Mouse (Mus musculus): ENCODE results near the gene Micall1.

Gene Micall1

DNA sequence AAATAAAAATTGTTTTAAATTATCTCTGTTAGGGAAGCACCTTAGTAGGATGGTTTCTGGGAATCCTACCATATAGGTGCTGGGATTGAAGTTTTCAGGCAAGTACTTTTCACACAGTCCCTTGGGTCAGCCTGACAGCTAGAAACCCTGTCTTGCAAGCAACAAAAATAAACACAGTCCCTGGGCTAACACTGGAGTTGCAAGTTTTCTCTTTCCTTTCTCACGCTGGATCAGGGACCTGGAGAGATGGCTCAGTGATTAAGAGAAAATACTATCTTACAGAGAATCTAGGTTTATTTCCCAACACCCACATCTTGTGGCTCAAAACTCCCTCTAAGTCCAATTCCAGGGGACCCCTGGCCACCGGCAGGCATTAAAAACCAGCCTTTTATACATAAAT, 11.6 kb upstream of the Micall1 start:
- no peak for DNase-seq (ENCODE audit: low spot score)

DNA sequence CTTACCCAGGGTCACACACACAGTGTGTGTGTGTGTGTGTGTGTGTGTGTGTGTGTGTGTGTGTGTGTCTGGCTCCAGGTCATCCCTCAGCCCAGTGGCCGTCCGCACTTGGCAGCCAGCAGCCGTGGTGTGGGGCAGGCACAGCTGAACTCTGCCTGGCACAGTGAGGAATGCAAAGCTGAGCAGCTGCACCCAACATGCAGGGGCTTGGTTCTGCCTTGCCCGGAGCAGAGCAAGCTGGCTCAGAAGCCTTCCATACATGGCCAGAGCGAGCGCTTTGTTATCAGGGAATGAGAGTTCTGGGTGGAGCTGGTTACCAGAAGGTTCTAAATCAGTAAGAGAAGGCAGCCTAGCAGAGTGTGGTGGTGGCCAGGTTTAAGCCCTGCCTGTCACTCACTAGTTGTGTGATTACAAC, 11.1 kb upstream of the Micall1 start:
- peak; percentile 80 for DNase-seq (ENCODE audit: low spot score)

DNA sequence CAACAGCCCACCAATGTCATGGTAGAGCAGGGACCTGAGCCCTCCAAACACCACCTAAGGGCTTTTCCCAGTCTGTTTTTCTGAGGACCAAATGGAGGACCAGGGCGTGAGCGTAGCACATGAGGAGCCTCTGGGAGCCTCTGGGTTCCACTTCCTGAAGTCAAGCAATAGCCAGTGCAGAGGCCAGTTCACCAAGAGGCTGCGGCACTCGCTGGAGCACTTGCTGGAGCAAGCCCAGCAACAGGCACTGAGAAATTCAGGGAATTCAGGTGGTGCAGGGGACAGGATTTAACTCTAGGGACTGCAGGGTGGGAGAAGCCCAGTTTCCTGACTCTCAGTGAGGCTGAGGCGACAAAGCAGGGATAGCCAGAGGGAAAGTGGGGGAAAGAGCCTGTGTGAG, 10.5 kb upstream of the Micall1 start:
- no peak for DNase-seq (ENCODE audit: low spot score)

DNA sequence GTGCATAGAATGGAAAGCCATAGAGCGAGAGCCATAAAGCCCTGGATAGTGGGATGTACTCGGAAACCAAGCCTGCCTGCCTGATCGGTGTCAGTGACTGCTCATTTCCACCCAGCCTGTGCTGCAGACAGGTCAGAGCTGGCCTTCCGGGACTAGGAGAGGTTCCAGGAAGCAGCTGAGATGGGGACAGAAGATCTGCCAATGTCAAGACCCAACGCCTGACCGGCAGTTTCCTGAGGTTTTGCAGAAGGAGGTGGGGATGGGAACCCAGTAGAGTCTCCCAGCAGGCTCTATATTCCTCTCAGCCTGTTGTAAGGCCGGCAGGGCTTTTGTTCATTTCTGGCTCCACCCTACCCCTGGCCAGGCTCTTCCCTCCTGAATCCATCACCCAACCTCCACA, 9.8 kb upstream of the Micall1 start:
- DNase-seq (ENCODE audit: low spot score), result no peak

DNA sequence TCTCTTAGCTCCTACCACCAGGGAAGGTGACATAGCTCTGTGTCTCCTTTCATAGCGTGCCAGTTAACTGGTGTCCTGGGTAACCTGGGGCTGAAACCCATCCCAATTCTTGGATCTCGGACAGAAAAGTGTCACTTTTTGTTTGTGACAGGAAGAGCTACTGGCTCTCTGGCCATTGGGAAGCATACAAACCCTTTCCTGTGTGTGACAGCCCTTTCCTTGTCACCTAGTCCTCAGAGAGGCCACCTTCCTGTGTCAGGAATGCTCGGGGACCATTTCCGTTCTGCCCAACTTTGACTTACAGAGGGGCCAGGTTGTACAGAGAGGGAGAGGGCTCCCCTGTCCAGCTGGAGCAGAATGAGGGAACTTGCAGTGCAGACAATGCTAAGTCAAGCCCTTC, 9.2 kb upstream of the Micall1 start:
- no peak for DNase-seq (ENCODE audit: low spot score)

DNA sequence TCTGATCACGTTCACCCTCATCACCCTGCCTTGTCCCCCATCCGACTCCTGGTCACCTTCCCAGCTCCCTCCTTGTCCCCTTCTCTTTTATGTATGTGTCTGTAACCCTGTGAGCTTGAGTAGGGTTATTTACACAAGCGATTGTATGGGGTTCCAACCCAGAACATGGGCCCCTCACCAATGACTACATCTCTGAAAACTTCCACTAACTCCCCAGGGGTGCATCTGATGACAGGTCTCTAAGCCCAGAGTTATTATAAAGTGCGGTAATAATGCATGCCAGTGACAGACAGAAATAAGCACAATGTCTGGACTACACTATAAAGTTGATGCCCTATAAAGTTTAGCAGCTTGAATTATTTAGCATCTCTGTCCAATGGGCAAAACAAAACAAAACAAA, 8.3 kb upstream of the Micall1 start:
- no peak for DNase-seq (ENCODE audit: low spot score)

DNA sequence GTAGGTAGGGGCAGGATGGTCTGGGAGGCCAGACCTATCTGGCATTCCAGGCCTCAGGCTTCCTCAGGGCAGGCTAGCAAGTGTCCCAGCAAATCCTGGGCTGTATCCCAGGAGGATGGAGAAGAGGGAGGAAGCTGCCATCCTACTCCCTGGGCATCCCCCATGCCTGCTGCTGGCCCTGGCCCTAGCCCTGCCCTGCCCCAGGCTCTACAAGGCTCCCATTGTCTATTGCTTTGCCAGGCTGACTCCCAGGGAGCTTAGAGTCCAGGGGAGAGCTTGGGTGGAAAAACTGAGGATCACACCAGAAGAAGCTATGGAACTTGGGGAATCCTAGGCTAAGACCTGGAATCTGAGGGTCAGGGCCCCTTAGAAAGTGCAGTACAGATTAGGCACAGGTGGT, 7.2 kb upstream of the Micall1 start:
- no peak for DNase-seq (ENCODE audit: low spot score)

DNA sequence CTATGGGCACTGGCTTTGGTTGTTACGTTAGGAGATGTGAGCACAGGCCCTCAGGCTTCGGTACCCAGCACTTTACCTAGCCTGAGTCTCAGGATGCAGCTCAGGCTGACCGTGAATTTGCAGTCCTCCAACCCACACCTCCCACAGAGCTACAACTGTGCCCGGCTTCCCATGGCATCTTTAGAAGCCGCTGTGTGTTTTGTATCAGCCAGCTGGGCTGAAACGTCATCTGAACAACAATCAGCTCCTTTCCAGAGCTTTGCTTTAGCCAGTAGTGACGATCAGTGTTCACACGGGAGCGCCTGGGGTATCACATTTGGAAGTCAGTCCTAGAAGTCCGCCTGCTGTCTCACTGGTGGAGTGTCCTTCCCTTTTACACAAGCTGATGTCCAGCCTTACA, 5.4 kb upstream of the Micall1 start:
- no peak for DNase-seq (ENCODE audit: low spot score)

DNA sequence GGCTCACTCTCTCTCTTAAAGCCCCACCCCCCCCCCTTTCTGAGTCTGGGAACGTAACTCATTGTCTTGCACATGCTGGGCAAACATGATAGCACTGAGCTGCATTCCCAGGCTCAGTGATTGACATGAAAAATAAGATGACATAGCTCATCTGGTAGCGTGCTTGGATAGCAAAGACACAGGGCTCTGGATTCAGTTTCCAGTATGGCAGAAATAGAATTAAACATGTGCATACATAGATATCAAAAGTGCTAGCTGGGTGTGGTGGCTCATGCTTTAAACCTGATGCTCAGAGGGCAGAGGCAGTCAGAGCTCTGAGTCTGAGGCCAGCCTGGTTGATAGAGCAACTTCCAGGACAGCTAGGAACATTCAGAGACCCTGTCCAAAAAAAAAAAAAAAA, 2.9 kb upstream of the Micall1 start:
- DNase-seq (ENCODE audit: low spot score), result no peak

DNA sequence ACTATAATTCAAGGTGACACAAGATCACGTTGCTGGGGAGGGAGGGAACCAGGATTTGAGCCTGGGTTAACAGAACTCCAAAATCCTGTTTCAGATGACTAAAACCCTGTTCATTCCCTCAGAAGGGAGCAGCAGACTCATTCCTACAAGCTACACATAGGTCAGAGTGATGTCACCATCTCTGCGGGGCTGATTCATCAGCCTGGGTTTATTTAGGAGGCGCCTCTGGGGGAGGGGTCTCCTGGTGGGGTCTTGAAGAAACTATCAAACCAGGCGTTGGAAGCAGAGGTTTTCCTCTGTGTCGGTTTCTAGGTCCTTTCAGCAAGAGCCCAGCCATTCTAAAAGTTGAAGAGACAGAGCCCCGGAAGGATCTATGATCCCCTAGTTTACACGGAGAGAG, 732 bp upstream of the Micall1 start:
- peak; percentile 58 for DNase-seq (ENCODE audit: low spot score)

DNA sequence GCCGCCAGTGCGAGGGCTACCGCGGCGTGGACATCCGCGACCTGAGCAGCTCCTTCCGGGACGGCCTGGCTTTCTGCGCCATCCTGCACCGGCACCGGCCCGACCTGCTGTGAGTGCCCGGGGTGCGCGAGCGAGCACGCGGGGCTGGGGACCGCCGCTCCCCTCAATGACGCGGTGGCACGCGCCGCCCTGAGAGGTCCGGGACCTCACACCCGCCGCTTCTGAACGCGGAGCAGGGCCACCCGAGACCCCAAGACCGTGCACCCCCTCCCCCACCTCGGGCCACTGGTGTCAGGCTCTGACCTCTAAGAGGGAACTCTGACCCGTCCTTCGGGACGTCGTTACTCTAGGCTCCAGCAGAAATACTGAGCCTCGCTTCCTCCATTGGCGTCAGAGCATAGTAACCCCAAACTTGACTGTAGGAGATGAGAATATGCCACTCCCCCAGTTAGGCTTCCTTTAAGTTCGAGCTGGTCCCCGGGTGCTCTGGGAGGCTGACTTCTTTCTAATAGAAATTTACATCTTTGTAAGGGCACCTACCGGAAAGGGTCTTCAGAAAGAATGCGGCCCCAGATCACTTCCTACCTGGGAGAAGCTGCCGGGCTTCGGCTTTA, 730 bp downstream of the Micall1 start:
- peak; percentile 30 for DNase-seq (ENCODE audit: low spot score)

DNA sequence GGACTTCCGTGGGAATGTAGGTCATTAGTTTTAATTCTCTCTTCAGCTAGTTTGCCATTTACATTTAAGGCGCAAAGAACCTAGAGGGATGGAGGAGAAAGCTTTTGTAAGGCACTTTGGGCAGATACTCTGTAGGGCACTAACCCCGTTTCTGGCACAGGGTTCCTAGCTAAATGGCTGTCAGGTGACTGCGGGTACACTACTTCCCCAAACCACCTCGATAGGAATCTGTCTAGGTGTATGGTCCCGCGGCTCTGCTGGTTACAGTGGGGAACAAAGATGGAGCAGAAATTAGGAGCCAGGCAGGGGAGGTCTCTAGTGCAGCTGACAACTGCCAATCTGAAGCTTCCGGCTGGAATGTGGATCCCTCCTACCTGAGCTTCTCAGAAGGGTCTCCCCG, 1.3 kb downstream of the Micall1 start:
- no peak for DNase-seq (ENCODE audit: low spot score)

DNA sequence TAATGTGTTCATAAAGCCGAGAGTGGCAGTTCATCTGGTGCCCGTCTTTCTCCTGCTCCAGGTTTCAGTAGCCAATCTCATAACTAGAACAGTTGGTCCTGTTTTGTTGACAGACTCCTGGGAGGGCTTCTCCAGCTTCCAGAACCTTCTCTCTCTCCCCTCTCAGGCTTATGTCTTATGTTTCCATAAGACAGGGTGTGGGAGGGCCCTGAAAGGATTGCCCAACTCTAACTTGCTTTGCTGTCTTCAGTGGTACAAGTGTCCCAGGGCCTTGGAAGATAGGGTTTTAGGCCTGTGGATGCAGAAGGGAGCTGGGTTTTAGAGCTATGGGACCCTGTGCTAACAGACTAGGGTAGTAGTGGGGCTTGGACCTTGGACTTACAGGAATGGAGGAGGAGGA, 1.8 kb downstream of the Micall1 start:
- DNase-seq (ENCODE audit: low spot score), result no peak

DNA sequence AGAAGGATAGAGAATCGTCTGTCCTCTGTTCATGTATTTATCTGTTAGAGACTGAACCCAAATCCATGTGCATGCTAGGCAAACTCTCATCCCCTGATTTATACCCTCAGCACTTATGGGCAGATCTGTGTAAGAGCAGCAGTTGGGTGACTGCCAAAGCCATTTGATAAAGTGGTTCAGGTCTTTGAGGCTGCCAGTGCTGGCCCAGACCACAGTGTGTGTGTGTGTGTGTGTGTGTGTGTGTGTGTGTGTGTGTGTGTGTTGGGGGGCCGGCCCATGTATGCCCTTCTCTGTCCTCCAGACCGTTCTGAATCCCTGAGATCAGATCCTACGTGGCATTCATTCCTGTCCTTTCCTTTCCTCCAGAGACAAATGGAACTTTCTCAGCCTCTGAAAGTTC, 3.1 kb downstream of the Micall1 start:
- peak; percentile 46 for DNase-seq (ENCODE audit: low spot score)

DNA sequence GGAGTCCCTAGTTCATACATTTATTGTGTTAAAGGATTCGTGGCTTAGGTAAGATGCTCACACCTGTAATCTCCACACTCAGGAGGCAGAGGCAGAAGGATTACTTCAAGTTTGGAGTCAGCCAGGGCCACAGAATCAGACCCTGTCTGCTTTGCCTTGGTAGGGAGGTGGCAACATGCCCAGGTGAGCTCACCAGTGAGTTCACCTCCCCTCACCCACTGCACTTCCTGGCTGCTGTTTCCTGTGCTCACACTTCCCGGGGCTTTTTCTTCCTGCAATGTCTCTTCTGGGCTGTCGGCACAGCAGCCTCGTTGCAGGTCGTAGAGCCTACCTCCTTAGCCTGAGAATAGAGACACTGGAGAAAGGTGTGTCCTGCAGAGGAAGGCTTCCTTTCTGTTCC, 6.6 kb downstream of the Micall1 start:
- no peak for DNase-seq (ENCODE audit: low spot score)

DNA sequence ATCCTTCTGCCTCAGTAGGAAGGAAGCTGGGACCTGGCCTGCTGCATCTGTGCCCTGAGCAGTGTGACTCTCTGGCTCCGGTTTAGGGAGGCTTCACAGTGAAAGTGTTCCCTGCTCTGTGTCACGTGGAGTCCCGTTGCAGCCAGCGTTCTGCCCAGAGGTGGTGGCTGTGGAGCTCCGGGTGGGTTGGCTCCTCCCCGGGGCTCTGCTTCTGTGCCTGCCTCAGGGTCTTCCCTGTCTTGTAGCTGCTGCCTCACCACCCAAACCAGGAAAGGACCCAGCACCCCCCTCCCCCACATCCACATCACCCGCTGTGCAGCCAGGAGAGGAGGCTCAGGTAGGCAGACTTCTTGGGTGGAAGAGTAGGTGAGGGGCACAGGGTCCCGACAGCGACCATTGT, 10.8 kb downstream of the Micall1 start:
- no peak for DNase-seq (ENCODE audit: low spot score)

DNA sequence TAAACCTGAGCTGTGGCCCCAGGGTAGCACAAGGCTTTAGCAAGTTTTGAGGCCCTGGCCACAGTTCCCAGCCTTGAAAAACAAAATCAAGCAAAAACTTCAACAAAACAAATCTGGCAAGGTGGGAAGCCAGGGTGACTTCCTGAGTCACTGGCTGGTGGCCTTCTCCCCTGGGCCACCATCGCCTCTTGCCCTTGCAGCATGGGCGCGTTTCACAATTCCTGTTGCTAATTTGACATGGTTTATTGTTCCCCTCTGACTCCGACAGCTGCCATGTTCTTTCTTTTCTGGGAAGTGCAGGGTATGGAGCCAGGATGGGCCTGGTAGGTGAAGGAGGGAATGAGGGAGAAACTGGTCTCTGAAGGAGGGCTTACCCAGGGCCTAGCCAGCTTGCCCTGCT, 13.4 kb downstream of the Micall1 start:
- DNase-seq (ENCODE audit: low spot score), result peak; percentile 79

DNA sequence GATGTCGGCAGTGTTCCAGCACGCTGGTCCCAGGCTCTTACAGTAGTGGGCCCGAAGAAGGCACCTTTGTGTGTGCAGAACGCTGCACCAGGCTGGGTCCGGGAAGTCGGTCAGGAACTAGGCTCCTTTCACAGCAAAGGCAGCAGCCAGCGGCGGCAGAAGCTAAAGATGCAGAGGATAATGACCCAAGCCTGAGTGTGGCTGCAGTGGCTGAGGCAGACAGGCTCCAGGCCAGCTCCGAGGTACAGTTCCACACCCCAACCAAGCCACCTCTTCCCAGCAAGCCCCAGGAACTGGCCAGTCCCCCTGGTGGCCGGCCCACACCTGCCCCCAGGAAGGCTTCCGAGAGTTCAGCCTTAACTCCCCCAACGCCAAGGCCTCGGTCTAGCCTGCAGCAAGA, 13.8 kb downstream of the Micall1 start:
- no peak for DNase-seq (ENCODE audit: low spot score)

DNA sequence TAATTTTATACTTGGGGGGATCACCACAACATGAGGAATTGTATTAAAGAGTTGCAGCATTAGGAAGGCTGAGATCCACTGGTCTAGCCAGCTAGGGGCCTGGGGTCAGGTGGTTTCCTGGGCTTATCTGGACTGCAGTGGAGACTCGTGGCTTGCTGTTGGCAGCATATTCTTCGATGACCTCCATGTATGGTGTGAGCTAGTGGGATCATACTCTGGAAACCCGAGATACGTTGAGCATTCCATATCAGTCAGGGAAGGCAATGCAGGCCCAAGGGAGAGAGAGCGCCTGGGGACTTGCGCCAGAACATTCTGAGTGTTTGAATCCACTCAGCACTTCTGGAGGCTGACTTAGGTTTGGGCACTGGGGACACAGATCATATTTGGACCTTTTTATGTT, 15.1 kb downstream of the Micall1 start:
- DNase-seq (ENCODE audit: low spot score), result no peak

DNA sequence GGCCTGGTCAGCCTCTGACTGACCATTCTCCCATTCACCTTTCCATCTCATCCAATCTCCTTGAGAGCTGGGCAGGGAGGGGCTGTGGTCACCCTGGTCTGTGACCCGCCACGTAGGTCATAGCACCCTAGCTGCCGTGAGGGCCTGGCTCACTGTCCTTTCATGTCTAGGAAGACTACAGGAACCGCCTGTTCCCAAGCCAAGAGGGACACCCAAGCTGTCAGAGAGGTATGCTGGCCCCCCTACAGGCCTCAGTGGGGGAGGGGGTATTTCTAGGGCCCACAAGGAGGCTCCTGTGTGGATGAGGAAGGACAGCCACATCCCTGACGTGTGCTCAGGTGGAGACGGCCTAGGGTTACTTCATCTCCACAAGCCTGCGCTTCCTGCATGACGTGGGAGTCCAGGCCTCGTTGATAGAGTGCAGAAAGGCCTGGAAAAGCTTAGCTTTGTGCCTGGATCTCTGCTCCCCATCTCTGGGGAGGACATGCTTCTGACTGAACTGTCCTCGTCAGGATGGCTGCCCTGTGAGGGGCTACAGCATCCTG, 15.7 kb downstream of the Micall1 start:
- DNase-seq (ENCODE audit: low spot score), result no peak

DNA sequence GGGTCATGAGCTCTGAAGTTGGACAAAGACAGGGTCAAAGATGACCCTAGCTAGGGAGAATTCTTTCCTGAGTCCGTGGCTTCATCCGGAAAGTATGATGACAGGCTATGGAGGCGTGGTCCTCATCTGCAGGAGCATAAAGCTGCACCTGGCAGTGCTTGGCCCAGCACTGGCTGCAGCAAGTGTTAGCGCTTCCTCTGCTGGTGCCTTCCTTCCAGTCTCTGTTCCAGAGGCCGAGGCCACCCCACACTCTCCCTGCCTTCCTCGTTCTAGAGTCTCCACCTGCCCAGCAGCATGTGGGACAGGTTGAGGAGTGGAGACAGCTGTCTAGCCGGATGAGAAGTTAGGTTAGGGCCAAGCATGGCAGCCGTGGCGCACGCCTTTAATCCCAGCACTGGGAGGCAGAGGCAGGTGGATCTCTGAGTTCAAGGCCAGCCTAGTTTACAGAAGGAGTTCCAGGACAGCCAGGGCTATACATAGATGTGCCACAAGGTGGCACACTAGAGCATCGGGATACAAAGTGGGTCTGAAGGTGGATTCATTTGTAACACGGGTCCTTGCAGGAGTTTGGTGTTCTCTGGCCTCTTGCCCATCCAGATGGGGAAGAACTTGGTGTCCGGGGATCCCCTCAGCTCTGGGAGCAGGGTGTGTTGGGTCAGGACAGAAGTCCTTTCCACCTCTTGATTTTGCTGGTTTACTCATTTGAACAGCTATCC, 17.7 kb downstream of the Micall1 start:
- DNase-seq (ENCODE audit: low spot score), result peak; percentile 53

DNA sequence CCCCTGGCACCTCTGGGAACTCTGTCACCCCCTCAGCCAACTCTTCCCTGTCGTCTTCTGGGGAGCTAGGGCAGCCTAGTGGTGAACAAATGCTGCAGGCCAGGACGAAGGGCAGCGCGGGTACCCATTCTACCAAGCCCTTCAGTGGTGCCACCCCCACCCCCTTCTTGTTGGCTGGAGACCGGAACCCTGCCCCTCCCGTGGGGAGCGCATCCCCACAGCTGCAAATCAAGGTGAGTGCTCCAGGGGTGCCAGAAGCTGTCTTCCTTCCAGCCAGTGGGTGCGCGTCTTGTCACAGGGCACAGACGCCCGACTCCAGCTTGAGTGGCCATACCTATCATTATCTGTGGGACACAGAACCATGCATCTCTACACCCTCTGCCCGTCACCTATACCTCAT, 18.4 kb downstream of the Micall1 start:
- no peak for DNase-seq (ENCODE audit: low spot score)

DNA sequence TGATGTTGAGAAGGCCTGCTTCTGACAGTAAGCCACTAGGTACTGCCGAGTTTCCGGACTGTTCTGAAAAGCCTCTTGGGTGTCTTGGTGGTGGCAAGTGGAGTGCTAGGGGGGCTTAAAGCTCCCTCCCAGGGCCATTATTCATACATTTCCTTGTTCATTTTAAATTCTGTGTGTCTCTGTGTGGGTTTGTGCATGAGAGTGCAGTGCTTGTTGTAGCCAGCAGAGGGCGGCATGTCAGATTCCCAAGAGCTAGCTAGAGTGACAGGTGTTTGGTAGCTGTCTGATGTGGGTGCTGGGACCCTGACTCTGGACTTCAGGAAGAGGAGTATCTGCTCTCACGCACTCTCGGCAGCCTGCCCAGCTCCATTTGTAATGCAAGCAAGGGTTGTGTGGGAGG, 19.5 kb downstream of the Micall1 start:
- DNase-seq (ENCODE audit: low spot score), result no peak

DNA sequence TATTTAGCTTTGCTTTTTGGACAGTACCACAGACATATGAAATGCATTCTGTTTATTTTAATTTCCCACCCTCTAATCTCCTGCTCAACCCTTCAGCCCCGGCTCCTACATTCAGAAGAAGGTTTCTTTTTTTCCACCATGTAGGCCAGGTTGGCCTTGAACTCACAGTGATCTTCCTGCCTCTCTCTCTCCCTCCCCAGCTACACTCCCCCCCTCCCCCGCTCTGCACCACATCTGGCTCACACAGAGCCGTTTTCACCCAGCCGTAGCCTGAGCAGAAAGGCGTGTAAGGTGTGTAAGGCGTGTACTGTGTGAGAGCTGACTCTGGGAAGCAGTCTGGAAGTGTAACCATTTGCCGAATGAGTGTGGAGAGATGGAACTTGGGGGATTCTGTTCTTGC, 20.6 kb downstream of the Micall1 start:
- no peak for DNase-seq (ENCODE audit: low spot score)
